Mouse (Mus musculus) embryonic facial prominence, embryonic 14.5 days (tissue): ENCODE data around the gene Tmem184b. TPM values are rescaled to one million over a fixed set of nuclear protein-coding genes. Genes with fewer than 3 reads are reported as not detected.

Experiments used
- ATAC-seq: fragments of 200-750 bp; cut with Nextera tagmentation; 2 replicates; pipeline ENCODE4 v1.8.0; 2017; ENCODE audit warnings: low read depth, moderate number of reproducible peaks, moderate TSS enrichment
- DNase-seq: peaks from one replicate; pipeline ENCODE4 v3.0.0-alpha.2; 2015; ENCODE audit warnings: low spot score
- H3K27ac ChIP-seq: fragments of 300-500 bp; sonication (generic); replicated peaks from 2 replicates; pipeline ENCODE4 v1.5.1; 2014; ENCODE audit warnings: low read depth, mild to moderate bottlenecking, low read length, moderate library complexity
- H3K27me3 ChIP-seq: fragments of 300-500 bp; sonication (generic); replicated peaks from 2 replicates; pipeline ENCODE4 v1.6.1; 2014; ENCODE audit warnings: low read length; ENCODE audit not compliant: control insufficient read depth, insufficient read depth
- H3K36me3 ChIP-seq: fragments of 300-500 bp; sonication (generic); 2 replicates; pipeline ENCODE4 v1.6.1; 2014; ENCODE audit warnings: low read length, mixed read lengths; ENCODE audit not compliant: control insufficient read depth, insufficient read depth
- H3K4me1 ChIP-seq: fragments of 300-500 bp; sonication (generic); 2 replicates; pipeline ENCODE4 v1.6.1; 2014; ENCODE audit warnings: antibody characterized with exemption, low read length; ENCODE audit not compliant: control insufficient read depth, insufficient read depth
- H3K4me2 ChIP-seq: fragments of 300-500 bp; sonication (generic); 2 replicates; pipeline ENCODE4 v1.6.1; 2014; ENCODE audit warnings: low read depth, mild to moderate bottlenecking, low read length, moderate library complexity, mixed read lengths
- H3K4me3 ChIP-seq: fragments of 300-500 bp; sonication (generic); 2 replicates; pipeline ENCODE4 v1.5.1; 2014; ENCODE audit warnings: low read depth, mild to moderate bottlenecking, low read length
- H3K9ac ChIP-seq: fragments of 300-500 bp; sonication (generic); 2 replicates; pipeline ENCODE4 v1.6.1; 2014; ENCODE audit warnings: low read depth, mild to moderate bottlenecking, low read length, moderate library complexity, mixed read lengths
- H3K9me3 ChIP-seq: fragments of 300-500 bp; sonication (generic); 2 replicates; pipeline ENCODE4 v1.6.1; 2016; ENCODE audit warnings: low read length; ENCODE audit not compliant: control insufficient read depth
- WGBS: fragments of 180-500 bp; shearing (Covaris S2); extraction: QIAGEN DNeasy Blood & Tissue Kit; methylation state at CpG from one replicate; pipeline ENCODE4 v1.1.7; 2014; 5-methylcytosine and 5-hydroxymethylcytosine counted together
- polyA plus RNA-seq: library from polyadenylated mRNA; unstranded; fragments of >200 nt; fragmentation: Nextera tagmentation; extraction: Ambion mirVana; gene quantifications from 2 replicates; pipeline ENCODE4 v1.2.1, GENCODE M21; 2014

Gene Tmem184b
- polyA plus RNA-seq, result 73.0 and 77.6 TPM in 2 replicates

- DNase-seq (peak; percentile 89), ATAC-seq (peak; percentile 90)
- peak within 1 kb of the TSS; percentile 82 for H3K9ac ChIP-seq
- H3K4me2 ChIP-seq, result peak within 1 kb of the TSS; percentile 90
- H3K9me3 ChIP-seq, result no peaks in the 10 kb centered on the region
- 0 out of 2 replicates have a peak, but pooled peaks cover 3% of the 10 kb centered on the region for H3K36me3 ChIP-seq
- peaks cover 26% of the 10 kb centered on the region for H3K4me1 ChIP-seq
- peak within 1 kb of the TSS; percentile 86 for H3K27ac ChIP-seq
- H3K4me3 ChIP-seq, result peak within 1 kb of the TSS; percentile 88
- H3K27me3 ChIP-seq, result no peaks in the 10 kb centered on the region
- under 1% methylated on average over 42 of the region's 90 CpGs for WGBS
These were observed at the start of gene Tmem184b for GRCm38 (mm10) chr15:79402836-79403762. Gene Tmem184b (minus strand): TSS chr15:79403569.

DNA sequence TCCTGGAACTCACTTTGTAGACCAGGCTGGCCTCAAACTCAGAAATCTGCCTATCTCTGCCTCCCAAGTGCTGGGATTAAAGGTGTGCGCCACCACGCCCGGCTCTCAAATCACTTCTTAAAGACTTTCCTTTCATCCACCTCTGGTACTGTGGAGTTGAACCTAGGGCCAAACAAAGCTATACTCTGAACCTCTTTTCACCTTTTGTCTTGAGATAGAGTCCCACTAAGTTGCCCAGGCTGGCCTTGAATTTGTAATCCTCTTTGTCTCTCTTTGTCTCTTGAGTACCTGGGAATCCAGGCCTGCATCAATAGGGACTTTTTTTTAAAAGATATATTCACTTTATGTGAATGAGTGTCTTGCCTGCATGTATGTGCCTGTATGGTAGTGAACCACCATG is 44.7 kb upstream of the Tmem184b start:
- DNase-seq (no peak), ATAC-seq (no peak)
- H3K9ac ChIP-seq, result no peak overlapping the region
- 96% methylated on average over 3 of the region's 3 CpGs for WGBS
- H3K4me1 ChIP-seq, result peaks cover 4% of the 10 kb centered on the region
- no peak overlapping the region for H3K27ac ChIP-seq
- H3K4me2 ChIP-seq, result no peak overlapping the region
- H3K27me3 ChIP-seq, result no peaks in the 10 kb centered on the region
- H3K36me3 ChIP-seq, result no peaks in the 10 kb centered on the region
- 0 out of 2 replicates have a peak, but pooled peaks cover 4% of the 10 kb centered on the region for H3K9me3 ChIP-seq
- H3K4me3 ChIP-seq, result no peak overlapping the region

DNA sequence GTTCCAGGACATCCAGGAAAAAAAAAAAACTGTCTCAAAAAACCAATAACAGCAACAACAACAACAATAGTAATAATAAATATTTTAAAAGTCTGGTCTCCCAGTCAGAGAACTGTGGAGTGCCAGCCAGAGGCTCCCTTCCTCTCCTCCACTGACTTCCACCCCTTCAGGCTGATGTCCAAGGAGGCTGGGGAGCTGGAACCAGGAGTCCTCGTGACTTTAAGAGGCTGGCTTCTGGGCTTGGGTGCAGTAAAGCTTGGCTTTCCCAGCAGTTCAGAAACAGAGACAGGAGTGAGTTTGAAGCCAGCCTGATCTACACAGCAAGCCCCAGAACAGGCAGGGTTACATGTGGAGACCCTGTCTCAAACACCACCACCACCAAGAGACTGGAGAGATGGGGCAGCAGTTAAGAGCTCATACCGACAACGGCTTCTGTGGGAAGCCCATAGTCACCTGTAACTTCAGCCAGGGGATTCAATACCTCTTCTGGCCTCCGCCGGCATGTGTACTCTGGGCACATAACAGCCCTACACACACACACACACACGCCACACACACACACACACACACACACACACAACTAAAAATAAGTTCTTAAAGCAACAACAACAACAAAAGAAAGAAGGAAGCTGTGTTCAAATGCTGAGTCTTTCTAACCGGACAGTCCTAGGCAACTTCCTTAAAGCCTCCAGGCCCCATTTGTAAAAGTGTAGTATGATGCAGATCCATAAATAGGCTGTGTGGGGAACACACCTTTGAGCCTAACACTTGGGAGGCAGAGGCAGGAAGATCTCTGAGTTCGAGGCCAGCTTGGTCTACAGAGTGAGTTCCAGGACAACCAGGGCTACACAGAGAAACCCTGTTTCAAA is 42.7 kb upstream of the Tmem184b start:
- no peak for ATAC-seq

GRCm38 (mm10) chr15:79443856-79444410 is 40.6 kb upstream of the Tmem184b start:
- WGBS, result 44% methylated on average over 7 of the region's 7 CpGs
- no peak overlapping the region for H3K9ac ChIP-seq

More for the DNA sequence above, 42.7 kb upstream of the Tmem184b start:
- Histone ChIP-seq H3K4me1 (peaks cover 11% of the 10 kb centered on the region), H3K27me3 (no peaks in the 10 kb centered on the region), H3K36me3 (no peaks in the 10 kb centered on the region), H3K9ac (no peak overlapping the region), H3K4me3 (no peak overlapping the region), H3K9me3 (no peaks in the 10 kb centered on the region), H3K27ac (no peak overlapping the region), H3K4me2 (no peak overlapping the region)
- DNase-seq, result no peak
- WGBS, result 67% methylated on average over 8 of the region's 8 CpGs

DNA sequence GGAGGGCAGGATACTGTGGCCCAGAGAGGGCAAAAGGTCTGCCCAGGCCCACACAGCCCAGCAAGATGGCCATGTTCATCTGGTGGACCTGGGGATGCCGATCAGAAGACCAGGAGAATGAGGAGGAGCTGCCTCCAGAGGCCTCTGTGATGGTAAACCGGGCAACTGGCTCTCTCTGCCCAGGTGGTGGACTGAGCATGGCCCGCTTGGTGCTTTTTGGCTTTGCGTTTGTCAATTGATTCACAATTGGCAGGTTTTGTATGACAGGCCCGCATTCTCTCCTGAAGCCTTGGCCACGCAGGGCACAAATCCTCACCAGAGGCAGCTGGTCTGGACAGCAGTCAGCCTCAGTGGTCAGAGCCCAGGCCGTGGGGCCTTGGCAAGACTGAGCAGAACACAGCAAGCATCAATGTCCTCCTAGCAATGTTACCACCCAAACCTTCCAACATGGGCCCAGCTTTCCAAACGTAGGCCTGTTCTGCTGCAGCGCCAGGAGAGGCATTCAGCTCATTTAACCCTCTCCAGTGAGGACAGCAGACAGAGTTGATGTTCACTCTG is 39.7 kb upstream of the Tmem184b start:
- Histone ChIP-seq H3K9ac (no peak overlapping the region; the same call in 1 of the 2 replicates), H3K4me2 (0 out of 2 replicates have a peak overlapping the region, but pooled peaks have one; percentile 68), H3K4me1 (peaks cover 36% of the 10 kb centered on the region), H3K9me3 (no peaks in the 10 kb centered on the region), H3K27me3 (no peaks in the 10 kb centered on the region), H3K4me3 (no peak overlapping the region), H3K27ac (no peak overlapping the region), H3K36me3 (peaks cover 7% of the 10 kb centered on the region)
- WGBS, result 78% methylated on average over 9 of the region's 9 CpGs
- DNase-seq (no peak), ATAC-seq (no peak)

More at GRCm38 (mm10) chr15:79443856-79444410, 40.6 kb upstream of the Tmem184b start:
- no peak overlapping the region for H3K4me3 ChIP-seq
- H3K27ac ChIP-seq, result no peak overlapping the region
- ATAC-seq (no peak), DNase-seq (peak; percentile 16)
- peaks cover 30% of the 10 kb centered on the region for H3K4me1 ChIP-seq
- H3K27me3 ChIP-seq, result no peaks in the 10 kb centered on the region
- H3K4me2 ChIP-seq, result no peak overlapping the region
- no peaks in the 10 kb centered on the region for H3K36me3 ChIP-seq
- no peaks in the 10 kb centered on the region for H3K9me3 ChIP-seq

DNA sequence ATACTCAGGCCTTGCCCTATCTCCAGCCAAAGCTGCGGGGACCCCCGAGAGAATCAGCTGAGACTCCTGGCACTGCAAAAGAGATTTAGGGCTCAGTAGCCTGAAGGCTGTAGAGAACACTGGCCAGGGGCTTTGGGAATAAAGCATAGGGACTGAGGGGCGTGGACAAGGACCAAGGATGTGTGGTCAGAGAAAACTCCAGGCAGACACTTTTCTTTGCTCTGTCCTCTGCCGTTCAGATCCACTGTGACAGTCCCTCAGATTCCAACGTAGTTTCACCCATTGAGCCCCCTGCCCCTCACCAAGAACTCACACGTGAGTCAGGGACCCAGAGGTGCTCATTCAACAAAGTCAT is 38.9 kb upstream of the Tmem184b start:
- peaks cover 36% of the 10 kb centered on the region for H3K4me1 ChIP-seq
- DNase-seq, result no peak
- H3K9me3 ChIP-seq, result no peaks in the 10 kb centered on the region
- peak overlapping the region; percentile 68 for H3K4me2 ChIP-seq
- peak overlapping the region; percentile 96 for H3K27ac ChIP-seq
- peak overlapping the region; percentile 91 for H3K4me3 ChIP-seq
- no peak; the same call in 1 of the 2 replicates for ATAC-seq
- H3K36me3 ChIP-seq, result peaks cover 15% of the 10 kb centered on the region
- 9% methylated on average over 6 of the region's 6 CpGs for WGBS
- H3K27me3 ChIP-seq, result no peaks in the 10 kb centered on the region
- peak overlapping the region; percentile 99 for H3K9ac ChIP-seq

- DNase-seq (peak; percentile 80), ATAC-seq (peak; percentile 77)
- WGBS, result 0% methylated on average over 20 of the region's 107 CpGs
- H3K9ac ChIP-seq, result peak overlapping the region; percentile 99
- peaks cover 21% of the 10 kb centered on the region for H3K36me3 ChIP-seq
- H3K4me2 ChIP-seq, result peak overlapping the region; percentile 68
- H3K9me3 ChIP-seq, result no peaks in the 10 kb centered on the region
- peak overlapping the region; percentile 91 for H3K4me3 ChIP-seq
- H3K4me1 ChIP-seq, result peaks cover 36% of the 10 kb centered on the region
- H3K27me3 ChIP-seq, result no peaks in the 10 kb centered on the region
- H3K27ac ChIP-seq, result peak overlapping the region; percentile 96
These were observed 38.2 kb upstream of the Tmem184b start for GRCm38 (mm10) chr15:79441331-79442256.
